Mouse (Mus musculus) stomach, postnatal 0 days (tissue): ENCODE measurements around the gene Kcnj10.

ENCODE experiments used
- CTCF ChIP-seq: IDR thresholded peaks from 2 replicates; pipeline ENCODE4 v1.5.1; 2016; ENCODE audit warnings: antibody characterized with exemption, low read depth, mild to moderate bottlenecking, moderate library complexity
- EP300 ChIP-seq: optimal IDR thresholded peaks from 2 replicates; pipeline ENCODE3; 2016; ENCODE audit warnings: antibody characterized with exemption

- TF ChIP-seq CTCF (no peak), EP300 (no peak)
These were observed 35.9 kb downstream of the Kcnj10 start for GRCm38 (mm10) chr1:172376758-172377458.
